Mouse (Mus musculus) small intestine, adult 2 months (tissue): ENCODE results near the gene Slc24a1. TPM values are rescaled to one million over a fixed set of nuclear protein-coding genes. Genes with fewer than 3 reads are reported as not detected.
"Not testable (repeated sequence)": the region's sequence is repeated elsewhere in the genome, so short reads cannot be mapped to it uniquely, and the experiment has no call there.

Experiments used
- H3K27ac ChIP-seq: fragments of 200-500 bp; 2 replicates; pipeline ENCODE4 v1.5.1; 2012; ENCODE audit warnings: low read depth, low read length, control low read depth, inconsistent platforms; ENCODE audit not compliant: insufficient read depth
- H3K27me3 ChIP-seq: fragments of 200-500 bp; 2 replicates; pipeline ENCODE4 v1.6.1; 2012; ENCODE audit warnings: mild to moderate bottlenecking, moderate library complexity, low read length, inconsistent platforms; ENCODE audit not compliant: control insufficient read depth, insufficient read depth
- H3K36me3 ChIP-seq: fragments of 200-500 bp; 2 replicates; pipeline ENCODE4 v1.6.1; 2012; ENCODE audit warnings: mild to moderate bottlenecking, low read length, control low read depth, inconsistent platforms; ENCODE audit not compliant: control insufficient read depth, insufficient read depth
- H3K4me1 ChIP-seq: fragments of 200-500 bp; 2 replicates; pipeline ENCODE4 v1.6.1; 2012; ENCODE audit warnings: low read length, inconsistent platforms, mixed read lengths; ENCODE audit not compliant: control insufficient read depth, insufficient read depth, insufficient read length
- H3K4me3 ChIP-seq: fragments of 200-500 bp; 2 replicates; pipeline ENCODE4 v1.5.1; 2012; ENCODE audit warnings: low read depth, mild to moderate bottlenecking, control low read depth, inconsistent platforms, low read length, moderate library complexity
- CTCF ChIP-seq: fragments of 200-500 bp; IDR thresholded peaks from 2 replicates; pipeline ENCODE4 v1.5.1; 2012; ENCODE audit warnings: low read depth, mild to moderate bottlenecking, control low read depth, inconsistent platforms, low read length, moderate library complexity, mixed read lengths; ENCODE audit not compliant: insufficient replicate concordance, insufficient read length; ENCODE audit errors: extremely low read depth
- POLR2A ChIP-seq: fragments of 200-500 bp; IDR thresholded peaks from 2 replicates; pipeline ENCODE4 v1.6.1; 2012; ENCODE audit warnings: low read depth, mild to moderate bottlenecking, control low read depth, inconsistent platforms, low read length, moderate library complexity
- WGBS: fragments of 180-500 bp; shearing (Covaris S2); methylation state at CpG from one replicate; pipeline ENCODE4 v1.1.7; 2018; 5-methylcytosine and 5-hydroxymethylcytosine counted together
- polyA plus RNA-seq: library from polyadenylated mRNA; depleted of rRNA; stranded (reverse); fragments of >200 nt; gene quantifications from 2 replicates; pipeline ENCODE4 v1.2.3, GENCODE M21; 2012; rRNA removed

Gene Slc24a1
- polyA plus RNA-seq = not detected in 2 replicates

- no peaks in the 10 kb centered on the region for H3K4me1 ChIP-seq
- TF ChIP-seq POLR2A (no peak), CTCF (no peak)
- WGBS = 37% methylated on average over 11 of the region's 11 CpGs
Observed at GRCm38 (mm10) chr9:64951161-64951657, at the start of gene Slc24a1. Gene Slc24a1, minus strand, starts transcription at chr9:64951607.

GRCm38 (mm10) chr9:64995464-64995863 lies 44.1 kb upstream of the Slc24a1 start:
- H3K4me3 ChIP-seq, H3K27me3 ChIP-seq, H3K4me1 ChIP-seq, H3K27ac ChIP-seq: not testable (repeated sequence)
- 92% methylated on average over 1 of the region's 1 CpGs for WGBS
- H3K36me3 ChIP-seq = peaks cover 41% of the 10 kb centered on the region

More at GRCm38 (mm10) chr9:64951161-64951657, at the start of gene Slc24a1:
- peaks cover 29% of the 10 kb centered on the region for H3K27me3 ChIP-seq
- H3K27ac ChIP-seq = no peak within 1 kb of the TSS
- no peaks in the 10 kb centered on the region for H3K36me3 ChIP-seq
- H3K4me3 ChIP-seq = no peak within 1 kb of the TSS

GRCm38 (mm10) chr9:64990291-64990690 lies 38.9 kb upstream of the Slc24a1 start:
- Histone ChIP-seq H3K27me3 (no peaks in the 10 kb centered on the region), H3K4me3 (no peak overlapping the region), H3K27ac (no peak overlapping the region), H3K4me1 (no peaks in the 10 kb centered on the region), H3K36me3 (peaks cover 59% of the 10 kb centered on the region)
- WGBS = 92% methylated on average over 7 of the region's 7 CpGs
- TF ChIP-seq POLR2A = no peak
- no peak for TF ChIP-seq CTCF

GRCm38 (mm10) chr9:64988443-64988842 lies 37.0 kb upstream of the Slc24a1 start:
- H3K36me3 ChIP-seq = peaks cover 61% of the 10 kb centered on the region
- 78% methylated on average over 6 of the region's 6 CpGs for WGBS
- H3K27me3 ChIP-seq = no peaks in the 10 kb centered on the region
- H3K4me1 ChIP-seq = no peaks in the 10 kb centered on the region
- no peak overlapping the region for H3K4me3 ChIP-seq
- TF ChIP-seq CTCF (no peak), POLR2A (no peak)
- H3K27ac ChIP-seq = no peak overlapping the region

GRCm38 (mm10) chr9:64987651-64988050 lies 36.2 kb upstream of the Slc24a1 start:
- Histone ChIP-seq H3K4me3 (no peak overlapping the region), H3K4me1 (no peaks in the 10 kb centered on the region), H3K27ac (no peak overlapping the region), H3K36me3 (peaks cover 63% of the 10 kb centered on the region), H3K27me3 (no peaks in the 10 kb centered on the region)
- TF ChIP-seq CTCF = no peak
- no peak for TF ChIP-seq POLR2A
- 89% methylated on average over 2 of the region's 2 CpGs for WGBS

GRCm38 (mm10) chr9:64985807-64986206 lies 34.4 kb upstream of the Slc24a1 start:
- Histone ChIP-seq H3K4me1 (no peaks in the 10 kb centered on the region), H3K36me3 (peaks cover 67% of the 10 kb centered on the region), H3K27me3 (no peaks in the 10 kb centered on the region), H3K4me3 (no peak overlapping the region), H3K27ac (no peak overlapping the region)
- 90% methylated on average over 9 of the region's 9 CpGs for WGBS
- TF ChIP-seq CTCF (no peak), POLR2A (no peak)

GRCm38 (mm10) chr9:64985037-64985794 lies 33.8 kb upstream of the Slc24a1 start:
- H3K36me3 ChIP-seq = peaks cover 65% of the 10 kb centered on the region
- H3K27me3 ChIP-seq = no peaks in the 10 kb centered on the region
- 55% methylated on average over 8 of the region's 8 CpGs for WGBS
- TF ChIP-seq POLR2A = no peak
- H3K4me3 ChIP-seq = no peak overlapping the region
- no peaks in the 10 kb centered on the region for H3K4me1 ChIP-seq
- no peak overlapping the region for H3K27ac ChIP-seq
